Mouse (Mus musculus) stomach, postnatal 0 days (tissue): Measurements from ENCODE around the gene Prn.
A peak's percentile ranks its signal among the peaks of the same experiment; 100 is the strongest.

ENCODE experiments used
- CTCF ChIP-seq: IDR thresholded peaks from 2 replicates; pipeline ENCODE4 v1.5.1; 2016; ENCODE audit warnings: antibody characterized with exemption, low read depth, mild to moderate bottlenecking, moderate library complexity
- EP300 ChIP-seq: optimal IDR thresholded peaks from 2 replicates; pipeline ENCODE3; 2016; ENCODE audit warnings: antibody characterized with exemption

GRCm38 (mm10) chr2:131939404-131940111, 29.8 kb downstream of the Prn start:
- TF ChIP-seq CTCF (peak; percentile 88), EP300 (no peak)
